Mouse (Mus musculus): ENCODE measurements around the gene Map4k3. TPM values are rescaled to one million over a fixed set of nuclear protein-coding genes. Genes with fewer than 3 reads are reported as not detected.

Gene Map4k3
- polyA plus RNA-seq, 1 experiment from 2014 or later = 33.8 TPM

DNA sequence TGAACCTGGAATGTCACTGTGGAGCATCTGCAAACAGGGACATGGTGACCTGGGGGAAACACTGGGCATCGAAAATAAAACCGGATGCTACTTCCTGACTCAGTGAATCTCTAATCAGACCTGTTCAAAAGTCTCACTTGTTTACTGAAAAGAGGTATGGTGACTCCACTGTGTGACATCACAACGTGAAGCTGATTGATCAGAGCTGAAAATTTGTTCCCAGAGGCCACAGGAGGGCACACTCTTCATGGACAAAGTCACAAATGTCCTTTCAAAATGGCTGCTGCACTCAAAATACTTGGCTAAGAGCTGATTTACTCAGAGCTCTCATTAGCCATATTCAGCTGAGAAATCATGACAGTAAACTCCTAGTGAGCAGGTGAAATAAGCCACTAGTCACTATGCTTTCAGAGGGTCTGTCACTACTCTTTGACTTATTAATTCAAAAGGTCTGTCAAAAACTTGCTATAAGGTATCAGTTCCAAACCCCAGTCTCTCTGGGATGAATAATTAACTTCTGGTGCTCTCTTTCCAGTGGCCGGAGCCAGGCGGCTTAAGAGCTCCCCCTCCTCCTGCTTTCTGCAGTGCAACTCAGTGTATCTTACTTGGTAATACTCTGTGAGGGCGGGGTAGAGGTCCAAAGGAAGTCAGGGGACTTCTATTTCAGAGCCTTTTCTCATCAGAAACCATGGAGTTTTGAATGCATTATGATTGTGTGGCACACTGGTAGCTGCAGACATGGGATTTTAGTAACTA is 44.3 kb downstream of the Map4k3 start:
- DNase-seq (ENCODE audit: low spot score) = peak; percentile 38
- H3K27ac ChIP-seq (replicated peaks; ENCODE audit: low read depth, low read length) = no peak overlapping the region
- peaks cover 12% of the 10 kb centered on the region; the same call in 1 of the 2 replicates for H3K36me3 ChIP-seq (ENCODE audit: control insufficient read depth, insufficient read depth, low read length)
- no peak overlapping the region for H3K9ac ChIP-seq (ENCODE audit: low read depth, low read length)
- H3K4me2 ChIP-seq (ENCODE audit: low read depth, low read length) = no peak overlapping the region
- no peak overlapping the region for H3K4me3 ChIP-seq (ENCODE audit: low read depth, low read length)
- WGBS = 45% methylated on average over 6 of the region's 6 CpGs
- no peak for ATAC-seq (ENCODE audit: low read depth)
- H3K4me1 ChIP-seq (ENCODE audit: control insufficient read depth, insufficient read depth, low read length) = peaks cover 7% of the 10 kb centered on the region; the same call in 1 of the 2 replicates
- no peaks in the 10 kb centered on the region for H3K27me3 ChIP-seq (replicated peaks; ENCODE audit: control insufficient read depth, insufficient read depth, low read length)
- H3K9me3 ChIP-seq (ENCODE audit: control insufficient read depth, low read length) = no peaks in the 10 kb centered on the region

DNA sequence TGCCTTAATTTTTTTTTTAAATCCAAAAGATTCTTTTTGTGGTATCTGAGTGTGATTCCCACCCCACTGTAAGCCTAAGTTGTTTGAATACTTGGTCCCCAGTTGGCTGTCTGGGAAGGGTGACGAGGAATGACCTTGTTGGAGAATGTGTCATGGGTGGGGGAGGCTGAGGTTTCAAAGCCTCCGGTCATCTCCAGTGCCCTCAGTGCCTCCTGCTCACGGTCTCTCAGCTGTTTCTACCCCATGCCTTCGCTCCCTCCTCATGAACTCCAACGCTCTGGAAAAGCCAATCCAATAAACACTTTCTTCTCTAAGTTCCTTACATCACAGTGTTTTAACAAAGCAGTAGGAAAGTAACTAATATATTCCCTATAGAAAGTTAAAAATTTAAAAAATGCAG is 45.2 kb downstream of the Map4k3 start:
- Histone ChIP-seq H3K4me2 (ENCODE audit: low read depth, low read length) (no peak overlapping the region), H3K9ac (ENCODE audit: low read depth, low read length) (no peak overlapping the region), H3K27me3 (replicated peaks; ENCODE audit: control insufficient read depth, insufficient read depth, low read length) (no peaks in the 10 kb centered on the region), H3K9me3 (ENCODE audit: control insufficient read depth, low read length) (no peaks in the 10 kb centered on the region), H3K36me3 (ENCODE audit: control insufficient read depth, insufficient read depth, low read length) (peaks cover 14% of the 10 kb centered on the region; the same call in 1 of the 2 replicates), H3K27ac (replicated peaks; ENCODE audit: low read depth, low read length) (no peak overlapping the region), H3K4me3 (ENCODE audit: low read depth, low read length) (no peak overlapping the region), H3K4me1 (ENCODE audit: control insufficient read depth, insufficient read depth, low read length) (peaks cover 7% of the 10 kb centered on the region; the same call in 1 of the 2 replicates)
- DNase-seq (ENCODE audit: low spot score) (no peak), ATAC-seq (ENCODE audit: low read depth) (no peak)
- WGBS = 78% methylated on average over 5 of the region's 5 CpGs

DNA sequence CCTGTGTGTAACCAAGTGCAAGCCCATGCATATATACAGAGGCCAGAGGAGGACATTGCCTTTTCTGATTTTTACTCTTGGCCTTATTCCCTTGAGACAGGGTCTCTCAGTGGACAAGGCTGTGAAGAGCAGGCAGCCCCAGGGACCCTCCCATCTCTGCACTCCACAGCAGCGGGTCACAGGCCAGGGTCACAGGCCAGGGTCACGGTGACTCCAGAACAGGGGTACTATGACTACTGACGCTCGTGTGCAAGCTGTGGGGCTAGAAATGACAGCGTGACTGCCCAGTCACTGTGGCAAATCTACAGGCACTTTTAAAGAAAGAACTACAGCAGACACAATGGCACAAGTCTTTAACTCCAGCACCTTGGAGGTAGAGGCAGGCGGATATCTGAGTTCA is 50.1 kb downstream of the Map4k3 start:
- no peak for ATAC-seq (ENCODE audit: low read depth)
- Histone ChIP-seq H3K36me3 (ENCODE audit: control insufficient read depth, insufficient read depth, low read length) (peaks cover 14% of the 10 kb centered on the region; the same call in 1 of the 2 replicates), H3K27me3 (replicated peaks; ENCODE audit: control insufficient read depth, insufficient read depth, low read length) (no peaks in the 10 kb centered on the region), H3K27ac (replicated peaks; ENCODE audit: low read depth, low read length) (no peak overlapping the region), H3K9ac (ENCODE audit: low read depth, low read length) (no peak overlapping the region), H3K4me2 (ENCODE audit: low read depth, low read length) (no peak overlapping the region), H3K9me3 (ENCODE audit: control insufficient read depth, low read length) (no peaks in the 10 kb centered on the region), H3K4me3 (ENCODE audit: low read depth, low read length) (no peak overlapping the region), H3K4me1 (ENCODE audit: control insufficient read depth, insufficient read depth, low read length) (peaks cover 4% of the 10 kb centered on the region; the same call in 1 of the 2 replicates)
- no peak for DNase-seq (ENCODE audit: low spot score)
- WGBS = 70% methylated on average over 6 of the region's 6 CpGs

GRCm38 (mm10) chr17:80676859-80677535 is 51.3 kb downstream of the Map4k3 start:
- Histone ChIP-seq H3K9me3 (ENCODE audit: control insufficient read depth, low read length) (no peaks in the 10 kb centered on the region), H3K36me3 (ENCODE audit: control insufficient read depth, insufficient read depth, low read length) (peaks cover 14% of the 10 kb centered on the region; the same call in 1 of the 2 replicates), H3K4me2 (ENCODE audit: low read depth, low read length) (no peak overlapping the region), H3K4me1 (ENCODE audit: control insufficient read depth, insufficient read depth, low read length) (no peaks in the 10 kb centered on the region), H3K4me3 (ENCODE audit: low read depth, low read length) (no peak overlapping the region), H3K27ac (replicated peaks; ENCODE audit: low read depth, low read length) (no peak overlapping the region), H3K27me3 (replicated peaks; ENCODE audit: control insufficient read depth, insufficient read depth, low read length) (no peaks in the 10 kb centered on the region), H3K9ac (ENCODE audit: low read depth, low read length) (no peak overlapping the region)
- DNase-seq (ENCODE audit: low spot score) = no peak
- ATAC-seq (ENCODE audit: low read depth) = no peak
- WGBS = 85% methylated on average over 11 of the region's 11 CpGs

GRCm38 (mm10) chr17:80676211-80676610 is 52.1 kb downstream of the Map4k3 start:
- H3K4me3 ChIP-seq (ENCODE audit: low read depth, low read length) = no peak overlapping the region
- H3K27me3 ChIP-seq (replicated peaks; ENCODE audit: control insufficient read depth, insufficient read depth, low read length) = no peaks in the 10 kb centered on the region
- H3K9me3 ChIP-seq (ENCODE audit: control insufficient read depth, low read length) = no peaks in the 10 kb centered on the region
- DNase-seq (ENCODE audit: low spot score) (peak; percentile 53), ATAC-seq (ENCODE audit: low read depth) (peak; percentile 62; the same call in 1 of the 2 replicates)
- H3K4me2 ChIP-seq (ENCODE audit: low read depth, low read length) = no peak overlapping the region
- H3K36me3 ChIP-seq (ENCODE audit: control insufficient read depth, insufficient read depth, low read length) = peaks cover 14% of the 10 kb centered on the region; the same call in 1 of the 2 replicates
- 51% methylated on average over 2 of the region's 2 CpGs for WGBS
- H3K9ac ChIP-seq (ENCODE audit: low read depth, low read length) = no peak overlapping the region
- no peak overlapping the region for H3K27ac ChIP-seq (replicated peaks; ENCODE audit: low read depth, low read length)
- no peaks in the 10 kb centered on the region for H3K4me1 ChIP-seq (ENCODE audit: control insufficient read depth, insufficient read depth, low read length)

GRCm38 (mm10) chr17:80670395-80670794 is 57.9 kb downstream of the Map4k3 start:
- peaks cover 3% of the 10 kb centered on the region for H3K4me1 ChIP-seq (ENCODE audit: control insufficient read depth, insufficient read depth, low read length)
- H3K9me3 ChIP-seq (ENCODE audit: control insufficient read depth, low read length) = no peaks in the 10 kb centered on the region
- no peak overlapping the region for H3K4me2 ChIP-seq (ENCODE audit: low read depth, low read length)
- no peak overlapping the region for H3K9ac ChIP-seq (ENCODE audit: low read depth, low read length)
- no peak overlapping the region for H3K4me3 ChIP-seq (ENCODE audit: low read depth, low read length)
- DNase-seq (ENCODE audit: low spot score) = no peak
- H3K27me3 ChIP-seq (replicated peaks; ENCODE audit: control insufficient read depth, insufficient read depth, low read length) = no peaks in the 10 kb centered on the region
- H3K27ac ChIP-seq (replicated peaks; ENCODE audit: low read depth, low read length) = no peak overlapping the region
- H3K36me3 ChIP-seq (ENCODE audit: control insufficient read depth, insufficient read depth, low read length) = no peaks in the 10 kb centered on the region
- WGBS = 95% methylated on average over 1 of the region's 1 CpGs
- no peak for ATAC-seq (ENCODE audit: low read depth)

DNA sequence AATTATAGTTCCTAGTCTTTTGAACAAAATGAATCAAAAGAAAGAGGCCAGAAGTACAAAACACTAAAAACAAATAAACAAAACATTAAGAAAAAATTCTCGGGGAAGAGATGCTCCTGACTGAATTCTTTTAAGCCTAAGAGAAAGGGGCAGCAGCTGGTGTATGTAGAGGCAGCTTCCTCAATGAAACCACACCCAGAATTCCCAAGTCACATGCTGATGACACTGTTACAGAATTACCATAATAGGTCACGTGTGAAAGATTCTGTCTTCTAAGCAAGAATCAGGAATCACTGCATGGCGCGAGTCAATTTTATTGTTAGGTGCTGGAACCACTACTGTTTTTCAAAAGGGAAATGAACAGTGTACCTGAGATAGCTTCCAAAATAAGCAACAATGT is 64.7 kb downstream of the Map4k3 start:
- 78% methylated on average over 4 of the region's 4 CpGs for WGBS
- no peak for DNase-seq (ENCODE audit: low spot score)

DNA sequence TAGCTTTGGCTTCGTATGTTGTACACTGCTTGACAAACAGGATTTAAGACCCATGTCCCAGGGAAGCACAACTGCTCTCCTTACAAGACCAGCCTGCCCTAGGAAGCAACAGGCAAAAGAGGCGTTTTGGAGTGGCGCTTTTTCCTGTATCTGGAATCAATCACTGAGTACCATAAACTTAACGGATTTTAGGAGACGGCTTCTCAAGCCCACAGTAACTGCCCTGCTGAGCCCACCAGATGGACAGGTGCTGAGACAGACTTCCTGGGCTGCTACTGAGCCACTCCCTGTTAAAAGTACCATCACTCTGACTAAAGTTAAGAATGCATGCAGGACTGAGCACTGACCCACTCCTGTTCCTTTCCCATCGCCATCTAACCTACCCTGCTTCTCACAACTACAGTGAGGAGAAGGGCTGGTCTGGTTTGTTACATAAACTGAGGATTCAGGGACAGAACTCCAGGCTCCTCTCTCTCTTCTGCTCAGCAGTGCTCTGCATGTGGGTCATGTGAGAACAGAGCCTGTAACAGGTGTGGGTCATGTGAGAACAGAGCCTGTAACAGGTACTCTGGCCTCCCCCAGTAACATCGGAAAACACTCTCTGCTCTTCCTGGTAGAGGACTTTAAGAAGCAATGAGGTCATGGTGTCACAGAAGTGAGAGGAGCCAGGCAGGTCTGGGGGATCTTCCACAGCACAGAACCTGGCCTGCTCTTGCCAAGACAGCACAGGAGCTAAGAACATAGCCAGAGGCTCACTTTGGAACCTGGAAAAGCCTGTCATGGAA is 65.3 kb downstream of the Map4k3 start:
- ATAC-seq (ENCODE audit: low read depth) (no peak), DNase-seq (ENCODE audit: low spot score) (no peak)
- Histone ChIP-seq H3K27me3 (replicated peaks; ENCODE audit: control insufficient read depth, insufficient read depth, low read length) (no peaks in the 10 kb centered on the region), H3K9me3 (ENCODE audit: control insufficient read depth, low read length) (no peaks in the 10 kb centered on the region), H3K4me2 (ENCODE audit: low read depth, low read length) (no peak overlapping the region), H3K9ac (ENCODE audit: low read depth, low read length) (no peak overlapping the region), H3K4me1 (ENCODE audit: control insufficient read depth, insufficient read depth, low read length) (peaks cover 10% of the 10 kb centered on the region), H3K4me3 (ENCODE audit: low read depth, low read length) (no peak overlapping the region), H3K36me3 (ENCODE audit: control insufficient read depth, insufficient read depth, low read length) (0 out of 2 replicates have a peak, but pooled peaks cover 8% of the 10 kb centered on the region), H3K27ac (replicated peaks; ENCODE audit: low read depth, low read length) (no peak overlapping the region)
- 58% methylated on average over 7 of the region's 7 CpGs for WGBS

More for the DNA sequence above, 64.7 kb downstream of the Map4k3 start:
- H3K4me3 ChIP-seq (ENCODE audit: low read depth, low read length) = no peak overlapping the region
- 0 out of 2 replicates have a peak, but pooled peaks cover 8% of the 10 kb centered on the region for H3K36me3 ChIP-seq (ENCODE audit: control insufficient read depth, insufficient read depth, low read length)
- peaks cover 10% of the 10 kb centered on the region for H3K4me1 ChIP-seq (ENCODE audit: control insufficient read depth, insufficient read depth, low read length)
- no peak for ATAC-seq (ENCODE audit: low read depth)
- H3K27me3 ChIP-seq (replicated peaks; ENCODE audit: control insufficient read depth, insufficient read depth, low read length) = no peaks in the 10 kb centered on the region
- no peak overlapping the region for H3K27ac ChIP-seq (replicated peaks; ENCODE audit: low read depth, low read length)
- no peak overlapping the region for H3K4me2 ChIP-seq (ENCODE audit: low read depth, low read length)
- no peaks in the 10 kb centered on the region for H3K9me3 ChIP-seq (ENCODE audit: control insufficient read depth, low read length)
- H3K9ac ChIP-seq (ENCODE audit: low read depth, low read length) = no peak overlapping the region
